Mouse (Mus musculus): ENCODE results near the gene Rnf168. TPM values are rescaled to one million over a fixed set of nuclear protein-coding genes. Genes with fewer than 3 reads are reported as not detected.
"Not testable (repeated sequence)": the region's sequence is repeated elsewhere in the genome, so short reads cannot be mapped to it uniquely, and the experiment has no call there.

Rnf168 gene
- polyA plus RNA-seq, 1 experiment from 2014 or later: 33.6 TPM

GRCm38 (mm10) chr16:32275830-32276229, 1.4 kb upstream of the Rnf168 start:
- Histone ChIP-seq H3K4me3 (replicated peaks) (no peak overlapping the region), H3K4me2 (no peak overlapping the region), H3K9me3 (no peaks in the 10 kb centered on the region), H3K36me3 (replicated peaks) (peaks cover 8% of the 10 kb centered on the region), H3K27ac (no peak overlapping the region), H3K27me3 (0 out of 2 replicates have a peak, but pooled peaks cover 3% of the 10 kb centered on the region), H3K9ac (no peak overlapping the region), H3K4me1 (peaks cover 25% of the 10 kb centered on the region)
- ATAC-seq (ENCODE audit: low FRiP score): no peak
- 72% methylated on average over 1 of the region's 1 CpGs for WGBS

DNA sequence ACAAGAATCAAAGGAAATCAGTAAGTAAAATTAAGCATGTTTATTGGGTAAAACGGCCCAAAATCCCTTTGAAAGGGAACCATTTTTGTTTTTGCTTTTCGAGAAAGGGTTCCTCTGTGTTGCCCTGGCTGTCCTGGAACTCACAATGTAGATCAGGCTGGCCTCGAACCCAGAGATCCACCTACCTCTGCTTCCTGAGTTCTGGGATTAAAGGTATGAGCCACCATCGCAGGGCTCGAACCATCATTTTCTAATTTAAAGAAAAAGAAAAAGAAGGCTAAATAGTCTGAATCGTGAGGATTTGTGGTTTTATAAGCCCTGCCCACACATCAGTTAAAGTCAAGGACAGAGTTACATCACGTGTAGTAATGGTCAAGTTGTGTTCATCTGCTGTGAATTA, 1.1 kb downstream of the Rnf168 start:
- no peaks in the 10 kb centered on the region for H3K9me3 ChIP-seq
- peaks cover 34% of the 10 kb centered on the region for H3K4me1 ChIP-seq
- H3K27me3 ChIP-seq: no peaks in the 10 kb centered on the region
- peak overlapping the region; percentile 68 for H3K4me2 ChIP-seq
- H3K9ac ChIP-seq: peak overlapping the region; percentile 92
- peaks cover 20% of the 10 kb centered on the region for H3K36me3 ChIP-seq (replicated peaks)
- peak overlapping the region; percentile 88 for H3K4me3 ChIP-seq (replicated peaks)
- ATAC-seq (ENCODE audit: low FRiP score): no peak
- H3K27ac ChIP-seq: peak overlapping the region; percentile 93; the same call in 1 of the 2 replicates
- WGBS: 61% methylated on average over 7 of the region's 7 CpGs

GRCm38 (mm10) chr16:32280211-32280610, 3.0 kb downstream of the Rnf168 start:
- Histone ChIP-seq H3K4me2 (peak overlapping the region; percentile 36), H3K36me3 (replicated peaks) (peaks cover 39% of the 10 kb centered on the region)
- 95% methylated on average over 8 of the region's 8 CpGs for WGBS

GRCm38 (mm10) chr16:32282608-32283007, 5.3 kb downstream of the Rnf168 start:
- Histone ChIP-seq H3K27me3 (no peaks in the 10 kb centered on the region), H3K9ac (no peak overlapping the region), H3K36me3 (replicated peaks) (peaks cover 58% of the 10 kb centered on the region), H3K27ac (no peak overlapping the region), H3K4me2 (no peak overlapping the region), H3K9me3 (no peaks in the 10 kb centered on the region), H3K4me1 (peaks cover 30% of the 10 kb centered on the region), H3K4me3 (replicated peaks) (no peak overlapping the region)
- no peak for ATAC-seq (ENCODE audit: low FRiP score)

More at GRCm38 (mm10) chr16:32280211-32280610, 3.0 kb downstream of the Rnf168 start:
- Histone ChIP-seq H3K9ac (no peak overlapping the region), H3K4me3 (replicated peaks) (peak overlapping the region; percentile 1; the same call in 1 of the 2 replicates), H3K4me1 (peaks cover 34% of the 10 kb centered on the region), H3K9me3 (no peaks in the 10 kb centered on the region), H3K27me3 (no peaks in the 10 kb centered on the region), H3K27ac (no peak overlapping the region)
- no peak for ATAC-seq (ENCODE audit: low FRiP score)

DNA sequence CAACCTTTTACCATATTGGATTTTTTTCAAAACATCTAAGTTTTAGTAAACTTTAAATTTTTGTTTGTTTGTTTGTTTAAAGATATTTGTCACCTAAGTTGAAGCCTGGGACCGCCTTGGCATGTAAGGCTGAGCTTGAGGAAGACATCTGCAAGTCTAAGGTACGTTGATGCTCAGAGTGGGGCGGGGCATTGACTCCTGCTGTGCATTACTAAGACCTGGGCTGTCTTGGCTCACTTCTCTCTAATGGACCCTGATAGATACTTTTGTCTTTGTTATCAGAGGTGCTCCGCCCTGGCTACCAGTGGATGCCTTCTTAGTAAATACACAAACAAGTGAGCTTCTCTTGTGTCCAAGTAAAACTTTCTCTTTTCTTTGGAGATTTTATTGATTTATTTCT, 14.6 kb downstream of the Rnf168 start:
- H3K9me3 ChIP-seq: no peaks in the 10 kb centered on the region
- ATAC-seq (ENCODE audit: low FRiP score): no peak
- H3K27ac ChIP-seq: no peak overlapping the region
- H3K36me3 ChIP-seq (replicated peaks): peaks cover 55% of the 10 kb centered on the region
- no peaks in the 10 kb centered on the region for H3K4me1 ChIP-seq
- H3K27me3 ChIP-seq: no peaks in the 10 kb centered on the region
- WGBS: 95% methylated on average over 4 of the region's 4 CpGs
- no peak overlapping the region for H3K4me3 ChIP-seq (replicated peaks)
- H3K9ac ChIP-seq: no peak overlapping the region
- H3K4me2 ChIP-seq: no peak overlapping the region

GRCm38 (mm10) chr16:32299617-32300016, 22.4 kb downstream of the Rnf168 start:
- not testable (repeated sequence) for H3K4me3 ChIP-seq (replicated peaks); H3K4me1 ChIP-seq; H3K27ac ChIP-seq; H3K9me3 ChIP-seq; H3K4me2 ChIP-seq; H3K27me3 ChIP-seq; H3K9ac ChIP-seq; ATAC-seq (ENCODE audit: low FRiP score)
- peaks cover 56% of the 10 kb centered on the region for H3K36me3 ChIP-seq (replicated peaks)
- 99% methylated on average over 4 of the region's 4 CpGs for WGBS

DNA sequence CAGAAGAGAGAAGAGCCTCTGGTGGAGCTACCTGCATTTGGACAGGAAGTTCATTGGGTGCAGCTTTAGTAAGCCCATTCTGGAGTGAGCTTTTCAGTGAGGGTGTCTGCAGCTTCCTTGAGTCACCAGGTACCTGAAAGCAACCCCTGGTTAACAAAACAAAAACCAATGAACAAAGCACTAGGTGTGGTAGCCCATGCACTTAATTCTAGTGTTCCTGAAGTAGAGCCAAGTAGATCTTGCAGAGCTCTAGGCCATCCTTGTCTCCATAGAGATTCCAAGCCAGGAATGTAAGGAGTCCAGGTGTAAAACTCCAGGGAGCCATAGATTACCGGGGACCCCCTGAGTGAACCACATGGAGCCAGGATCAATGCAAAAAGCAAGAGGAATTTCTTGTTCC, 25.8 kb downstream of the Rnf168 start:
- no peak for ATAC-seq (ENCODE audit: low FRiP score)
- Histone ChIP-seq H3K9me3 (no peaks in the 10 kb centered on the region), H3K9ac (no peak overlapping the region), H3K4me1 (no peaks in the 10 kb centered on the region), H3K4me3 (replicated peaks) (no peak overlapping the region), H3K27me3 (no peaks in the 10 kb centered on the region), H3K36me3 (replicated peaks) (peaks cover 33% of the 10 kb centered on the region), H3K27ac (no peak overlapping the region), H3K4me2 (no peak overlapping the region)
- WGBS: 58% methylated on average over 1 of the region's 1 CpGs

GRCm38 (mm10) chr16:32303886-32304285, 26.6 kb downstream of the Rnf168 start:
- no peak overlapping the region for H3K27ac ChIP-seq
- no peaks in the 10 kb centered on the region for H3K27me3 ChIP-seq
- ATAC-seq (ENCODE audit: low FRiP score): no peak
- H3K9me3 ChIP-seq: no peaks in the 10 kb centered on the region
- WGBS: 96% methylated on average over 7 of the region's 7 CpGs
- no peaks in the 10 kb centered on the region for H3K4me1 ChIP-seq
- peaks cover 25% of the 10 kb centered on the region for H3K36me3 ChIP-seq (replicated peaks)
- H3K4me3 ChIP-seq (replicated peaks): no peak overlapping the region
- no peak overlapping the region for H3K4me2 ChIP-seq
- H3K9ac ChIP-seq: no peak overlapping the region

GRCm38 (mm10) chr16:32311970-32312369, 34.7 kb downstream of the Rnf168 start:
- ATAC-seq (ENCODE audit: low FRiP score): no peak
- no peak overlapping the region for H3K4me3 ChIP-seq (replicated peaks)
- no peaks in the 10 kb centered on the region for H3K4me1 ChIP-seq
- no peak overlapping the region for H3K4me2 ChIP-seq
- no peaks in the 10 kb centered on the region for H3K9me3 ChIP-seq
- H3K27me3 ChIP-seq: no peaks in the 10 kb centered on the region
- WGBS: 77% methylated on average over 4 of the region's 4 CpGs
- H3K27ac ChIP-seq: no peak overlapping the region
- H3K36me3 ChIP-seq (replicated peaks): no peaks in the 10 kb centered on the region
- H3K9ac ChIP-seq: no peak overlapping the region

GRCm38 (mm10) chr16:32312386-32312785, 35.1 kb downstream of the Rnf168 start:
- no peaks in the 10 kb centered on the region for H3K4me1 ChIP-seq
- H3K36me3 ChIP-seq (replicated peaks): no peaks in the 10 kb centered on the region
- no peaks in the 10 kb centered on the region for H3K9me3 ChIP-seq
- 55% methylated on average over 5 of the region's 5 CpGs for WGBS
- no peaks in the 10 kb centered on the region for H3K27me3 ChIP-seq
- no peak overlapping the region for H3K27ac ChIP-seq
- no peak overlapping the region for H3K4me3 ChIP-seq (replicated peaks)
- H3K4me2 ChIP-seq: no peak overlapping the region
- H3K9ac ChIP-seq: no peak overlapping the region
- ATAC-seq (ENCODE audit: low FRiP score): no peak

DNA sequence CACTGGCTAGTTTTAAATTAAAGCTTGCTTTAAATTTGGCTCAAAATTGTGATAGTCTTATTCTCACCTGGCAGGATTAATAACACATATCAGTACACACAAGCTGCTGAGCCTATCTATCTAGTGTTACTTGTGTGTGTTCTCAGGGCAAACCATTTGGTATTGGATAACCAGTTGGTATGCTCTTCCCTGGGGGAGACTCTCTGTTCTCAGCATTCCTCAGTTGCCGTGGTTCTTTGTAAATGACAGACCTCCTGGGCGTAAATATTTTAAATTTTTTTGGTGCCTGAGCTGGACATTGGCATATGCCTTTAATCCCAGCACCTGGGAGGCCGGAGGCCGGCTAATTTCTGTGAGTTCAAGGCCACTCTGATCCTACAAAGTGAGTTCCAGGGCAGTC, 35.6 kb downstream of the Rnf168 start:
- H3K9me3 ChIP-seq: no peaks in the 10 kb centered on the region
- H3K4me2 ChIP-seq: no peak overlapping the region
- ATAC-seq (ENCODE audit: low FRiP score): no peak
- no peaks in the 10 kb centered on the region for H3K27me3 ChIP-seq
- no peaks in the 10 kb centered on the region for H3K36me3 ChIP-seq (replicated peaks)
- no peak overlapping the region for H3K27ac ChIP-seq
- H3K4me3 ChIP-seq (replicated peaks): no peak overlapping the region
- 69% methylated on average over 4 of the region's 4 CpGs for WGBS
- no peaks in the 10 kb centered on the region for H3K4me1 ChIP-seq
- no peak overlapping the region for H3K9ac ChIP-seq

GRCm38 (mm10) chr16:32316601-32317000, 39.3 kb downstream of the Rnf168 start:
- H3K27me3 ChIP-seq: no peaks in the 10 kb centered on the region
- no peak overlapping the region for H3K4me2 ChIP-seq
- H3K4me3 ChIP-seq (replicated peaks): no peak overlapping the region
- H3K9ac ChIP-seq: no peak overlapping the region
- no peaks in the 10 kb centered on the region for H3K9me3 ChIP-seq
- 75% methylated on average over 2 of the region's 2 CpGs for WGBS
- H3K36me3 ChIP-seq (replicated peaks): no peaks in the 10 kb centered on the region
- no peaks in the 10 kb centered on the region for H3K4me1 ChIP-seq
- no peak overlapping the region for H3K27ac ChIP-seq
- ATAC-seq (ENCODE audit: low FRiP score): no peak

GRCm38 (mm10) chr16:32323953-32324352, 46.7 kb downstream of the Rnf168 start:
- Histone ChIP-seq H3K9ac (no peak overlapping the region), H3K4me3 (replicated peaks) (no peak overlapping the region), H3K27me3 (no peaks in the 10 kb centered on the region), H3K9me3 (no peaks in the 10 kb centered on the region), H3K4me2 (no peak overlapping the region), H3K27ac (no peak overlapping the region), H3K4me1 (no peaks in the 10 kb centered on the region), H3K36me3 (replicated peaks) (no peaks in the 10 kb centered on the region)
- ATAC-seq (ENCODE audit: low FRiP score): no peak
- 46% methylated on average over 7 of the region's 7 CpGs for WGBS

All from forebrain, embryonic 12.5 days (tissue).